Mouse (Mus musculus) bone marrow macrophage, adult 2 months (primary cell): ENCODE measurements at regions not wholly inside any gene's neighbourhood (a gene's known extent, or its start where the extent isn't known, plus 50 kb on each side); places are given as distances from the start of the nearest gene placed in this dataset.

Experiments used
- CTCF ChIP-seq: IDR thresholded peaks from 2 replicates; pipeline ENCODE4 v1.5.1; 2012; ENCODE audit warnings: low read depth, mild to moderate bottlenecking, low read length, moderate library complexity
- POLR2A ChIP-seq: IDR thresholded peaks from 2 replicates; pipeline ENCODE4 v1.6.1; 2012; ENCODE audit warnings: mild to moderate bottlenecking, low read depth, low read length, borderline replicate concordance

DNA sequence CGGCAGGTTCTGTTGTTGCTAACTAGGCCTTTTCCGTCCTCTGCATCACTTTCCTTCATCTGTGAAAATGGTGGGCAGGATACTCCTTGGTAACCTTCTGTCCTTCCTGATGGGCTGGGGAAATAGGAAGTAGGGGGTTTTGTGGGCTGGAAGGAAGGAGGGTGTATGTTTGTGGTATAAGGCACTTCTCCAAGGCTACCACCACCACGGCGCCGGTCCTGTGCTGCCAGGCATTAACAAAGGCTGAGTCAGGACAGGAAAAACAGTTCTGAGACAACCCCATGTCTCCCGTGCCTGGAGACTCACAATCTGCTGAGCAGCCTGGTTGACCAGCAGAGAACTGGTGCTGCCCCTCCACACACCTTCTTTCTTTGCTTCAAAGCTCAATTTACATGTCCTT lies 52.2 kb upstream of the Pja1 start:
- TF ChIP-seq CTCF (no peak), POLR2A (no peak)
